Mouse (Mus musculus): ENCODE results near the gene Kif18a.

DNA sequence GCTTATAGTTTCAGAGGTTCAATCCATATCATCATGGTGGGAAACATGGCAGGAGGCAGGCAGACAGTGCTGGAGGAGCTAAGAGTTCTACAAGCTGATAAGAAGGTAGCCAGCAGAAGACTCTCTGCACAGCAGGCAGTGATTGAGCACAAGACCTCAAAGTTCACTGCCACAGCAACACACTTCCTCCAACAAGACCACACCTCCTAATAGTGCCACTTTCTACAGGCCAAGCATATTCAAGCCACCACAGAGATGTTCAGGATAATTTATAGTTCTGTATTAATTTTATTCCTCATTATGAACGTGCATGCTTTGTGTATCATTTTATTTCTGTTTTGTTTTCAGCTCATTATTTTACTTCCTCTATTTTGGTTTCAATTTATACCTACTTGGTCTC lies 85.4 kb downstream of the Kif18a start:
- TF ChIP-seq CTCF (IDR thresholded peaks at IDR 0.05; ENCODE audit: low read depth) (no peak), EP300 (IDR thresholded peaks at IDR 0.05; ENCODE audit: low read depth) (no peak)

Data from liver, postnatal 0 days (tissue).